Mouse (Mus musculus): ENCODE measurements at regions not wholly inside any gene's neighbourhood (a gene's known extent, or its start where the extent isn't known, plus 50 kb on each side); places are given as distances from the start of the nearest gene placed in this dataset.

GRCm38 (mm10) chr7:106055074-106055473 lies 101.3 kb upstream of the Gm4070 start:
- in situ Hi-C loops (cut with MboI, MseI) = loop anchor here (5.0 to 25.0 kb wide), 2 partner anchors 118 to 247 kb away; no protein-coding TSS in a partner anchor

GRCm38 (mm10) chr7:106036556-106036955 lies 82.8 kb upstream of the Gm4070 start:
- in situ Hi-C loops (cut with MboI, MseI) = loop anchor here (10.0 kb wide), 1 partner anchor 208 kb away; no protein-coding TSS in a partner anchor

- in situ Hi-C loops (cut with MboI, MseI) = loop anchor here (5.0 to 10.0 kb wide), 2 partner anchors 213 to 241 kb away; no protein-coding TSS in a partner anchor
These were observed 77.9 kb upstream of the Gm4070 start for GRCm38 (mm10) chr7:106031612-106032150.

Data from T-helper 1 cell (primary cell).